Mouse (Mus musculus) spleen, adult 2 months (tissue): ENCODE results near the gene Rhbdf2. TPM values are rescaled to one million over a fixed set of nuclear protein-coding genes. Genes with fewer than 3 reads are reported as not detected.

Experiments
- DNase-seq, 2 experiments: peaks; one replicate each; pipeline versions ENCODE4 v3.0.0 to v3.0.0-alpha.2; 2012 to 2021; ENCODE audit warnings: low spot score in 2 of 2, low read depth in 1 of 2
- H3K27ac ChIP-seq: fragments of 200-500 bp; 2 replicates; pipeline ENCODE4 v1.5.1; 2012; ENCODE audit warnings: low read length, inconsistent platforms; ENCODE audit not compliant: insufficient read depth
- H3K27me3 ChIP-seq: fragments of 200-500 bp; 2 replicates; pipeline ENCODE4 v1.6.1; 2012; ENCODE audit warnings: mild to moderate bottlenecking, moderate library complexity, low read length, inconsistent platforms; ENCODE audit not compliant: control insufficient read depth, insufficient read depth
- H3K36me3 ChIP-seq: fragments of 200-500 bp; 2 replicates; pipeline ENCODE4 v1.6.1; 2012; ENCODE audit warnings: mild to moderate bottlenecking, low read length, inconsistent platforms; ENCODE audit not compliant: control insufficient read depth, insufficient read depth
- H3K4me1 ChIP-seq: fragments of 200-500 bp; 2 replicates; pipeline ENCODE4 v1.6.1; 2011; ENCODE audit warnings: inconsistent platforms; ENCODE audit not compliant: control insufficient read depth, insufficient read depth, insufficient read length
- H3K4me3 ChIP-seq: fragments of 200-500 bp; 2 replicates; pipeline ENCODE4 v1.5.1; 2011; ENCODE audit warnings: mild to moderate bottlenecking, inconsistent platforms; ENCODE audit not compliant: insufficient read depth, insufficient read length; ENCODE audit errors: extremely low read depth
- CTCF ChIP-seq: fragments of 200-500 bp; IDR thresholded peaks from 2 replicates; pipeline ENCODE4 v1.5.1; 2011; ENCODE audit warnings: mild to moderate bottlenecking, inconsistent platforms; ENCODE audit not compliant: insufficient read depth, insufficient read length, insufficient replicate concordance; ENCODE audit errors: extremely low read depth
- POLR2A ChIP-seq: fragments of 200-500 bp; IDR thresholded peaks from 2 replicates; pipeline ENCODE4 v1.6.1; 2011; ENCODE audit warnings: low read depth, low read length, inconsistent platforms
- WGBS: fragments of 180-500 bp; shearing (Covaris S2); methylation state at CpG from one replicate; pipeline ENCODE4 v1.1.7; 2018; 5-methylcytosine and 5-hydroxymethylcytosine counted together
- polyA plus RNA-seq: library from polyadenylated mRNA; depleted of rRNA; stranded (reverse); fragments of >200 nt; gene quantifications from 2 replicates; pipeline ENCODE4 v1.2.3, GENCODE M21; 2012

The Rhbdf2 gene
- polyA plus RNA-seq, 1 experiment = 84.5 TPM

- no peaks in the 10 kb centered on the region; the same call in 1 of the 2 replicates for H3K4me1 ChIP-seq
- WGBS = 59% methylated on average over 12 of the region's 12 CpGs
- H3K4me3 ChIP-seq = no peak overlapping the region
- no peak for DNase-seq
- H3K27me3 ChIP-seq = no peaks in the 10 kb centered on the region
- H3K36me3 ChIP-seq = no peaks in the 10 kb centered on the region
- H3K27ac ChIP-seq = no peak overlapping the region
- TF ChIP-seq POLR2A = no peak
- TF ChIP-seq CTCF = no peak
Observed at GRCm38 (mm10) chr11:116630171-116630965, 3.5 kb upstream of the Rhbdf2 start.

- no peaks in the 10 kb centered on the region for H3K27me3 ChIP-seq
- no peaks in the 10 kb centered on the region; the same call in 1 of the 2 replicates for H3K4me1 ChIP-seq
- no peak overlapping the region for H3K4me3 ChIP-seq
- no peak for DNase-seq
- TF ChIP-seq POLR2A (no peak), CTCF (no peak)
- H3K36me3 ChIP-seq = no peaks in the 10 kb centered on the region
- 89% methylated on average over 6 of the region's 6 CpGs for WGBS
- H3K27ac ChIP-seq = no peak overlapping the region
Observed at GRCm38 (mm10) chr11:116629472-116629871, 2.7 kb upstream of the Rhbdf2 start.

GRCm38 (mm10) chr11:116628712-116629111 is 1.9 kb upstream of the Rhbdf2 start:
- H3K36me3 ChIP-seq = no peaks in the 10 kb centered on the region
- whole genome bisulfite sequencing = 59% methylated on average over 9 of the region's 9 CpGs

DNA sequence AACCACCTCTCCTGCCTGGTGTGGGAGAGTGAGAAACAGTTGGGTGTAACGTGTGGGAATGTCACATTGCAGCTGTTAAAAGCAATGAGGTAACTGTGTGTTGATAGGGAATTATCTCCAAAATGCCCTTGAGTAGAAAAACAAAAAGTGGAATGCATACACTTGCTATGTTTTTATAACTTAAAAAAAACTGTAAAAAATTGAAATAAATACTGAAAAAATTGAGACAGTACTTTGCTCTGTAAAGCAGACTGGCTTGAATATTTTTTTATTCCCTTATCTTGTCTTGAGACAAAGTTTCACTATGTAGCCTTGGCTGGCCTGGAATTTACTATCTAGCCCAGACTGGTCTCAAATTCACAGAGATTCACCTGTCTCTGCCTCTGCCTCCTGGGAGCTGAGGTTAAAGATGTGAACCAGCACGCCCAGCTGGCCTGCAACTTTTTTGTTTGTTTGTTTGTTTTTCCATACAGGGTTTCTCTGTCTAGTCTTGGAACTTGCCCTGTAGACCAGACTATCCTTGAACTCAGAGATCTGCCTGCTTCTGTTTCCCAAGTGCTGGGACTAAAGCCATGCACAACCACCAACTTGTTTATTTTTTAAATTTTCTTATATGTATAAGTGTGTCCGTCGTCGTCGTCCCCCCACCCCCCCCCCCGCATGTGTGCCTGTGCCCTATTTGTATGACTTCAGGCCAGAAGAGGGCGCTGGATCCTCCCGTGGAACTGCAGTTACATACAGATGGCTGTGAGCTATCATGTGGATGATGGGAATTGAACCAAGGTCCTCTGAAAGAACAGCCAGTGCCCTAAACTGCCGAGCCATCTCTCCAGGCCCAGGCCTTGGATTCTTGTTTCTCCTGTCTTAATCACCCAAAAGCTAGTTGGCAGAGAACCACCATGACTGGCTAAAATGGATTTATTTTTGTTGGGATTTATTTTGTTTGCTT is 527 bp upstream of the Rhbdf2 start:
- TF ChIP-seq CTCF (no peak), POLR2A (no peak)
- 42% methylated on average over 10 of the region's 10 CpGs for WGBS
- Histone ChIP-seq H3K27ac (peak overlapping the region; percentile 16; the same call in 1 of the 2 replicates), H3K27me3 (no peaks in the 10 kb centered on the region), H3K36me3 (no peaks in the 10 kb centered on the region), H3K4me1 (peaks cover 9% of the 10 kb centered on the region; the same call in 1 of the 2 replicates), H3K4me3 (no peak overlapping the region)
- peak in 1 of 2 experiments; percentile 50 for DNase-seq

More at GRCm38 (mm10) chr11:116628712-116629111, 1.9 kb upstream of the Rhbdf2 start:
- TF ChIP-seq POLR2A (no peak), CTCF (peak; percentile 90; the same call in 1 of the 2 replicates)
- Histone ChIP-seq H3K4me1 (no peaks in the 10 kb centered on the region; the same call in 1 of the 2 replicates), H3K4me3 (no peak overlapping the region), H3K27ac (no peak overlapping the region), H3K27me3 (no peaks in the 10 kb centered on the region)
- peak; percentile 69 to 84 for DNase-seq

DNA sequence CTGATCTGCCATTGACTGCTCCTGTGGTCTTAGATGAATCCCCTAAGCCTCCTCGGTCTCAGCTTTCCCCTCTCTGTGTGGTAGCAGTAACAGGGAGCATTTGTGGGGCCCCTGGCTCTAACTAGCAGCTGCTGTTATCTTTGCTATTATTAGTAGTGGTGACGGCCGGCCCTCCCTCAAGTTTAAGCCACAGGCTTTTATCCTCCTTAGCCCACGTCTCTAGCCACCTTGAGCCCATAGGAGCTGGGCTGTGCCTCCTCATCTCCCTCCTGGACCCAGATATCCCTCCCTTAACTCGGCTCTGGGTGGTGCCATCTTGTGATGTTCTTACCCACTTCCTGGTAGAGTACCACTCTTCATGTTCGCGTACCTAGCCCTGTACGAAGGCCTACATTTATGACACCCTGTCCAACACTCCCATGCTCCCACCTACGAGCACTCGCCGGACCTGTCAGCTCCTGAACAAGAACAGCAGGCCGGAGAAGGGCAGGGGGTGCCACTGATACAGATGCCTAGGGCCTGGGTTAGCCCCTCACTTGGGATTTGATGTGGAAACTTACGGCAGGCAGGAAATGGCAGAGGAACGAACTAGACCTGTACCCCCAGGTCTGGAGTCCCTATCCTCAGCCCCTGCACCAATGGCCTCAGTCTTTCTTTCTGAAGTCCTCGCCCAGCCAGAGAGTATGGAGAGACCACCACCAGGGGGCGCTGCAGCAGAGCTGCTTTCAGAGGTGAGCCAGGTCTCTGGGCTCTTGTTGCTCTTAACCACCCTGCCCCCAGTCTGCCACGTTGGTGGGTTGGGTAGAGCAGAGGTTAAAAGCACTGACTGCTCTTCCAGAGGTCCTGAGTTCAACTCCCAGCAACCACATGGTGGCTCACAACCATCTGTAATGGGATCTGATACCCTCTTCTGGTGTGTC is 1.5 kb downstream of the Rhbdf2 start:
- peaks cover 24% of the 10 kb centered on the region for H3K4me1 ChIP-seq
- 73% methylated on average over 17 of the region's 17 CpGs for WGBS
- DNase-seq = peak in 1 of 2 experiments; percentile 57
- no peak overlapping the region for H3K4me3 ChIP-seq
- TF ChIP-seq POLR2A (no peak), CTCF (peak; percentile 75)
- H3K27me3 ChIP-seq = no peaks in the 10 kb centered on the region
- H3K27ac ChIP-seq = no peak overlapping the region
- no peaks in the 10 kb centered on the region for H3K36me3 ChIP-seq
